9 mouse cellular contexts compared by ENCODE assay signal in genomic region chr3:30219190-30219884, GRCm38 (mm10).
DNase-seq lines count a peak whose midpoint lies in the region; ATAC-seq lines count a peak whose summit lies in the region.
"Had no signal": no experiment of that assay in that cellular context is flagged by ENCODE, and none has a peak within 500 bp of the region (broad histone marks: within the 10 kb centered on the region; RNA-seq: fewer than 3 reads in every experiment).

No protein-coding gene starts in this region.

- ATAC-seq in heart, embryonic 15.5 days (replicated peaks; ENCODE audit: insufficient number of reproducible peaks, insufficient read depth, low FRiP score, low read depth), result no peak
- peak; percentile 69; the same call in 1 of the 2 replicates for ATAC-seq in forebrain, embryonic 12.5 days (ENCODE audit: low FRiP score)
- ATAC-seq in limb, embryonic 11.5 days (ENCODE audit: insufficient number of reproducible peaks, low FRiP score, low TSS enrichment, low read depth), result peak; percentile 44; the same call in 1 of the 2 replicates
- peak; percentile 56; the same call in 1 of the 2 replicates for ATAC-seq in neural tube, embryonic 13.5 days (ENCODE audit: low read depth)

- WGBS in heart, embryonic 15.5 days, result 11% methylated on average over 21 of the region's 21 CpGs
- under 1% methylated on average over 21 of the region's 21 CpGs for WGBS in forebrain, embryonic 12.5 days
- 4% methylated on average over 21 of the region's 21 CpGs for WGBS in limb, embryonic 11.5 days
- 7% methylated on average over 21 of the region's 21 CpGs for WGBS in neural tube, embryonic 13.5 days

- intact Hi-C loops in heart, postnatal 14 days (cut with DNase I), result no loop called here

- H3K4me3 ChIP-seq in heart, embryonic 15.5 days, result peak overlapping the region; percentile 39
- peak overlapping the region; percentile 27 for H3K4me3 ChIP-seq in forebrain, embryonic 12.5 days (replicated peaks)
- 0 out of 2 replicates have a peak overlapping the region, but pooled peaks have one; percentile 3 for H3K4me3 ChIP-seq in limb, embryonic 11.5 days (ENCODE audit: low read depth, low read length)
- peak overlapping the region; percentile 26 for H3K4me3 ChIP-seq in neural tube, embryonic 13.5 days

- no peak for DNase-seq in heart, postnatal 14 days
- DNase-seq in limb, embryonic 11.5 days (ENCODE audit: low spot score), result peak; percentile 58
- no peak for DNase-seq in cerebellum, adult 9-10 months
- no peak for DNase-seq in adrenal gland, postnatal 14 days
- no peak for DNase-seq in B cell, adult 2 months
- DNase-seq: kidney, adult 18-20 months had no signal

- H3K4me2 ChIP-seq in heart, embryonic 15.5 days, result peak overlapping the region; percentile 59
- peak overlapping the region; percentile 52 for H3K4me2 ChIP-seq in forebrain, embryonic 12.5 days
- H3K4me2 ChIP-seq in limb, embryonic 11.5 days (ENCODE audit: low read depth, severe bottlenecking), result peak overlapping the region; percentile 36
- H3K4me2 ChIP-seq in neural tube, embryonic 13.5 days, result peak overlapping the region; percentile 55

- H3K9me3 ChIP-seq in heart, embryonic 15.5 days (replicated peaks), result no peaks in the 10 kb centered on the region
- H3K9me3 ChIP-seq in forebrain, embryonic 12.5 days, result no peaks in the 10 kb centered on the region
- H3K9me3 ChIP-seq in limb, embryonic 11.5 days (ENCODE audit: control insufficient read depth, low read length), result no peaks in the 10 kb centered on the region
- H3K9me3 ChIP-seq in neural tube, embryonic 13.5 days, result no peaks in the 10 kb centered on the region

- 0 out of 2 replicates have a peak overlapping the region, but pooled peaks have one; percentile 12 for H3K27ac ChIP-seq in heart, embryonic 15.5 days
- H3K27ac ChIP-seq in forebrain, embryonic 12.5 days, result no peak overlapping the region
- peak overlapping the region; percentile 86 for H3K27ac ChIP-seq in limb, embryonic 11.5 days (replicated peaks; ENCODE audit: low read depth, low read length)
- no peak overlapping the region for H3K27ac ChIP-seq in neural tube, embryonic 13.5 days (replicated peaks)

- no peaks in the 10 kb centered on the region for H3K27me3 ChIP-seq in heart, embryonic 15.5 days
- peaks cover 33% of the 10 kb centered on the region for H3K27me3 ChIP-seq in forebrain, embryonic 12.5 days
- no peaks in the 10 kb centered on the region for H3K27me3 ChIP-seq in limb, embryonic 11.5 days (ENCODE audit: control insufficient read depth, insufficient read depth, low read length)
- H3K27me3 ChIP-seq in neural tube, embryonic 13.5 days, result peaks cover 78% of the 10 kb centered on the region

- H3K36me3 ChIP-seq in heart, embryonic 15.5 days, result no peaks in the 10 kb centered on the region
- H3K36me3 ChIP-seq in forebrain, embryonic 12.5 days (replicated peaks), result no peaks in the 10 kb centered on the region
- H3K36me3 ChIP-seq in limb, embryonic 11.5 days (ENCODE audit: control insufficient read depth, insufficient read depth, low read length), result no peaks in the 10 kb centered on the region
- no peaks in the 10 kb centered on the region for H3K36me3 ChIP-seq in neural tube, embryonic 13.5 days

- peaks cover 7% of the 10 kb centered on the region for H3K4me1 ChIP-seq in heart, embryonic 15.5 days (replicated peaks)
- H3K4me1 ChIP-seq in forebrain, embryonic 12.5 days, result peaks cover 29% of the 10 kb centered on the region
- peaks cover 32% of the 10 kb centered on the region for H3K4me1 ChIP-seq in limb, embryonic 11.5 days (ENCODE audit: control insufficient read depth, insufficient read depth, low read length)
- peaks cover 19% of the 10 kb centered on the region for H3K4me1 ChIP-seq in neural tube, embryonic 13.5 days (replicated peaks)

- no peak overlapping the region for H3K9ac ChIP-seq in heart, embryonic 15.5 days
- no peak overlapping the region for H3K9ac ChIP-seq in forebrain, embryonic 12.5 days
- peak overlapping the region; percentile 27; the same call in 1 of the 2 replicates for H3K9ac ChIP-seq in limb, embryonic 11.5 days (ENCODE audit: low read length)
- H3K9ac ChIP-seq in neural tube, embryonic 13.5 days, result peak overlapping the region; percentile 47; the same call in 1 of the 2 replicates

Comparison
In these comparisons a context has a peak if more than half of its experiments do, and no peak if none do; other contexts are left out.
1. H3K27ac ChIP-seq: peak in heart, embryonic 15.5 days (single experiment) and limb, embryonic 11.5 days (single experiment); none in forebrain, embryonic 12.5 days (single experiment) and neural tube, embryonic 13.5 days (single experiment).
2. H3K9ac ChIP-seq: peak in limb, embryonic 11.5 days (single experiment) and neural tube, embryonic 13.5 days (single experiment); none in heart, embryonic 15.5 days (single experiment) and forebrain, embryonic 12.5 days (single experiment).
3. Peak in every context shown above with its lines, with median percentiles within 50 percentile points of each other: H3K4me2 ChIP-seq and H3K4me3 ChIP-seq.